25 mouse cellular contexts compared by ENCODE assay signal in genomic region chr12:53277393-53277792, GRCm38 (mm10). TPM values are rescaled to one million over a fixed set of nuclear protein-coding genes. Genes with fewer than 3 reads are reported as not detected.
A peak's percentile ranks its signal among the peaks of the same experiment; 100 is the strongest.
DNase-seq lines count a peak whose midpoint lies in the region; ATAC-seq lines count a peak whose summit lies in the region.
"Had no signal": no experiment of that assay in that cellular context is flagged by ENCODE, and none has a peak within 500 bp of the region (broad histone marks: within the 10 kb centered on the region; RNA-seq: fewer than 3 reads in every experiment).

No protein-coding gene starts in this region.

- H3K4me2 ChIP-seq in hindbrain, embryonic 14.5 days (replicated peaks) = no peak overlapping the region
- H3K4me2 ChIP-seq: embryonic facial prominence, embryonic 13.5 days; embryonic facial prominence, embryonic 15.5 days; forebrain, embryonic 12.5 days had no signal

- H3K36me3 ChIP-seq in hindbrain, embryonic 14.5 days (replicated peaks; ENCODE audit: control insufficient read depth, insufficient read depth) = no peaks in the 10 kb centered on the region
- H3K36me3 ChIP-seq: embryonic facial prominence, embryonic 13.5 days; embryonic facial prominence, embryonic 15.5 days; forebrain, embryonic 12.5 days; G1E had no signal

- peak; percentile 71 for ATAC-seq in common myeloid progenitor, adult 5-6 weeks (replicated peaks; ENCODE audit: low read depth, poor library complexity, severe bottlenecking)
- 0 out of 2 replicates have a peak, but pooled peaks have one; percentile 27 for ATAC-seq in megakaryocyte, adult 5-6 weeks (ENCODE audit: poor library complexity, severe bottlenecking)
- ATAC-seq in monocyte, adult 5-6 weeks (replicated peaks; ENCODE audit: insufficient number of reproducible peaks, low FRiP score, low TSS enrichment, poor library complexity, severe bottlenecking) = no peak
- no peak for ATAC-seq in hindbrain, embryonic 14.5 days (ENCODE audit: low FRiP score)
- ATAC-seq: activated CD4-positive, CD25-positive, alpha-beta regulatory T cell, adult 4 months; forebrain, embryonic 14.5 days; forebrain, postnatal 0 days; Patski had no signal

- H3K9me3 ChIP-seq in hindbrain, embryonic 14.5 days (ENCODE audit: control insufficient read depth, low read length) = no peaks in the 10 kb centered on the region
- H3K9me3 ChIP-seq: embryonic facial prominence, embryonic 13.5 days; embryonic facial prominence, embryonic 15.5 days; forebrain, embryonic 10.5 days; forebrain, embryonic 12.5 days had no signal

- 81% methylated on average over 6 of the region's 6 CpGs for WGBS in hindbrain, embryonic 14.5 days

- no peaks in the 10 kb centered on the region for H3K27me3 ChIP-seq in hindbrain, embryonic 14.5 days (ENCODE audit: control insufficient read depth, insufficient read depth, low read length)
- H3K27me3 ChIP-seq: forebrain, embryonic 12.5 days; Patski had no signal

- no peak overlapping the region for H3K9ac ChIP-seq in hindbrain, embryonic 14.5 days
- H3K9ac ChIP-seq: embryonic facial prominence, embryonic 13.5 days; embryonic facial prominence, embryonic 15.5 days; forebrain, embryonic 12.5 days; forebrain, postnatal 0 days had no signal

- H3K4me1 ChIP-seq in hindbrain, embryonic 14.5 days (replicated peaks; ENCODE audit: control insufficient read depth, insufficient read depth, low read length) = no peaks in the 10 kb centered on the region
- H3K4me1 ChIP-seq: embryonic facial prominence, embryonic 13.5 days; embryonic facial prominence, embryonic 15.5 days; forebrain, embryonic 12.5 days had no signal

- no peak overlapping the region for H3K27ac ChIP-seq in hindbrain, embryonic 14.5 days
- H3K27ac ChIP-seq: embryonic facial prominence, embryonic 13.5 days; embryonic facial prominence, embryonic 15.5 days; forebrain, embryonic 10.5 days; forebrain, embryonic 12.5 days had no signal

- no peak overlapping the region for H3K4me3 ChIP-seq in hindbrain, embryonic 14.5 days (replicated peaks; ENCODE audit: low read length)
- H3K4me3 ChIP-seq: embryonic facial prominence, embryonic 13.5 days; embryonic facial prominence, embryonic 15.5 days; erythroblast, embryonic 14.5 days; forebrain, embryonic 10.5 days; forebrain, embryonic 12.5 days had no signal

- DNase-seq in A20 (ENCODE audit: low read depth, low spot score) = peak; percentile 44
- DNase-seq in left cerebral cortex, adult 8-10 months (ENCODE audit: low spot score in 2 of 2) = no peak
- DNase-seq in hindbrain, embryonic 14.5 days (ENCODE audit: low spot score) = no peak
- DNase-seq: adrenal gland, adult 8-10 months; adrenal gland, postnatal 14 days; adrenal gland, postnatal 36 days; cerebellum, adult 11-12 months; cerebellum, adult 2 months; cerebellum, adult 9-10 months; cerebellum, postnatal 10 days; cerebellum, postnatal 25 days; embryo, embryonic 11 days; forebrain, postnatal 0 days had no signal

RNA-seq across cellular contexts. Expression of gene Npas3, which starts 28.9 kb away (rescaled TPM):
- total RNA-seq in common myeloid progenitor, adult 5-6 weeks (2017) = not detected in 2 replicates
- not detected in 2 replicates for total RNA-seq in megakaryocyte, adult 5-6 weeks (2015)
- total RNA-seq in megakaryocyte, adult 5-6 weeks (2017) = not detected in 2 replicates
- not detected in 3 replicates for total RNA-seq in monocyte, adult 5-6 weeks (2017)
- total RNA-seq in left cerebral cortex, adult 8-10 months (2022) = 10 to 100 TPM; 18.8 to 28.2 (median 23.8) TPM
- 25.9 and 31.5 TPM in 2 replicates for polyA plus RNA-seq in hindbrain, embryonic 14.5 days (2014; fragmentation: Nextera tagmentation; extraction: Ambion mirVana)
- polyA plus RNA-seq: erythroblast, embryonic 14.5 days; G1E had no signal

Comparison
In these comparisons a context has a peak if more than half of its experiments do, and no peak if none do; other contexts are left out.
1. ATAC-seq: peak in common myeloid progenitor, adult 5-6 weeks (single experiment) and megakaryocyte, adult 5-6 weeks (single experiment); none in monocyte, adult 5-6 weeks (single experiment) and hindbrain, embryonic 14.5 days (single experiment).
2. RNA of gene Npas3, which starts 28.9 kb away (total RNA-seq): 18.8 to 28.2 TPM in left cerebral cortex, adult 8-10 months; not detected in common myeloid progenitor, adult 5-6 weeks, not detected in megakaryocyte, adult 5-6 weeks and not detected in monocyte, adult 5-6 weeks; every median in the first group is over 10 times any median in the second.